Mouse (Mus musculus) forebrain, embryonic 16.5 days (tissue): ENCODE results near the gene Kif14. TPM values are rescaled to one million over a fixed set of nuclear protein-coding genes. Genes with fewer than 3 reads are reported as not detected.
"Not testable (repeated sequence)": the region's sequence is repeated elsewhere in the genome, so short reads cannot be mapped to it uniquely, and the experiment has no call there.

Source experiments
- ATAC-seq: fragments of 200-750 bp; cut with Nextera tagmentation; 2 replicates; pipeline ENCODE4 v1.8.0; 2017; ENCODE audit warnings: mild to moderate bottlenecking, moderate library complexity
- H3K27ac ChIP-seq: fragments of 300-500 bp; sonication (generic); 2 replicates; pipeline ENCODE4 v1.5.1; 2014; ENCODE audit warnings: low read length, control low read depth
- H3K27me3 ChIP-seq: fragments of 300-500 bp; sonication (generic); replicated peaks from 2 replicates; pipeline ENCODE4 v1.6.1; 2014; ENCODE audit warnings: low read length; ENCODE audit not compliant: control insufficient read depth, insufficient read depth
- H3K36me3 ChIP-seq: fragments of 300-500 bp; sonication (generic); 2 replicates; pipeline ENCODE4 v1.6.1; 2014; ENCODE audit not compliant: control insufficient read depth, insufficient read depth
- H3K4me1 ChIP-seq: fragments of 300-500 bp; sonication (generic); replicated peaks from 2 replicates; pipeline ENCODE4 v1.6.1; 2014; ENCODE audit warnings: low read length; ENCODE audit not compliant: control insufficient read depth, insufficient read depth
- H3K4me2 ChIP-seq: fragments of 300-500 bp; sonication (generic); 2 replicates; pipeline ENCODE4 v1.6.1; 2014; ENCODE audit warnings: mild to moderate bottlenecking, low read length, control low read depth
- H3K4me3 ChIP-seq: fragments of 300-500 bp; sonication (generic); replicated peaks from 2 replicates; pipeline ENCODE4 v1.5.1; 2014; ENCODE audit warnings: mild to moderate bottlenecking, low read length, control low read depth
- H3K9ac ChIP-seq: fragments of 300-500 bp; sonication (generic); replicated peaks from 2 replicates; pipeline ENCODE4 v1.6.1; 2014; ENCODE audit warnings: low read depth, low read length, control low read depth
- H3K9me3 ChIP-seq: fragments of 300-500 bp; sonication (generic); 2 replicates; pipeline ENCODE4 v1.6.1; 2016; ENCODE audit warnings: low read length; ENCODE audit not compliant: control insufficient read depth
- WGBS: fragments of 180-500 bp; shearing (Covaris S2); extraction: QIAGEN DNeasy Blood & Tissue Kit; methylation state at CpG from one replicate; pipeline ENCODE4 v1.1.7; 2014; 5-methylcytosine and 5-hydroxymethylcytosine counted together
- polyA plus RNA-seq: library from polyadenylated mRNA; unstranded; fragments of >200 nt; fragmentation: Nextera tagmentation; extraction: Ambion mirVana; gene quantifications from 2 replicates; pipeline ENCODE4 v1.2.1, GENCODE M21; 2015

Kif14 gene
- polyA plus RNA-seq, 1 experiment from 2014 or later = 1.7 TPM

- no peak overlapping the region for H3K9ac ChIP-seq
- H3K9me3 ChIP-seq = no peaks in the 10 kb centered on the region
- H3K27ac ChIP-seq = no peak overlapping the region
- WGBS = 80% methylated on average over 12 of the region's 12 CpGs
- no peak for ATAC-seq
- H3K4me1 ChIP-seq = no peaks in the 10 kb centered on the region
- H3K27me3 ChIP-seq = no peaks in the 10 kb centered on the region
- no peaks in the 10 kb centered on the region for H3K36me3 ChIP-seq
- H3K4me3 ChIP-seq = no peak overlapping the region
- no peak overlapping the region for H3K4me2 ChIP-seq
Observed at GRCm38 (mm10) chr1:136541618-136542376, 75.7 kb downstream of the Kif14 start.

DNA sequence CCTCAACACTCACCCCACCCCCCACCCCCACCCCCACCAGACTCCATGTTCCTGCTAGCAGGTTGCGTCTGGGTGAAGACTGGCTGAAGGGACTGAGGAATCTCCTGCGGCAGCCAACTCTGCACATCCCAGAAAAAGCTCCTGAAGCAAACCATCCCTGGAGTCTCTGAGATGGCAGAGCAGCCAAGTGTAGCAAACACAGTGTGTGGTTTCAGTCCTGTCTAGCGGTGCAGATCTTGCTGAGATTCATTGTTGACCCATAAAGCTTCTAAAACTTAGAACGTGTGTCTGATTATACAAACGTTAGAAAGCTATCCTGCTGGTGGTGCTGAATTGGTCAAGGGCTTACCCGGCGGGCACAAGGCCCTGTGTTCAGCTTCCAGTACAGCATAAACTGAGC, 77.8 kb downstream of the Kif14 start:
- Histone ChIP-seq H3K4me2 (no peak overlapping the region), H3K4me3 (no peak overlapping the region), H3K9ac (no peak overlapping the region), H3K4me1 (no peaks in the 10 kb centered on the region), H3K36me3 (no peaks in the 10 kb centered on the region), H3K27ac (no peak overlapping the region), H3K9me3 (no peaks in the 10 kb centered on the region), H3K27me3 (no peaks in the 10 kb centered on the region)
- ATAC-seq = no peak
- WGBS = 59% methylated on average over 7 of the region's 7 CpGs

DNA sequence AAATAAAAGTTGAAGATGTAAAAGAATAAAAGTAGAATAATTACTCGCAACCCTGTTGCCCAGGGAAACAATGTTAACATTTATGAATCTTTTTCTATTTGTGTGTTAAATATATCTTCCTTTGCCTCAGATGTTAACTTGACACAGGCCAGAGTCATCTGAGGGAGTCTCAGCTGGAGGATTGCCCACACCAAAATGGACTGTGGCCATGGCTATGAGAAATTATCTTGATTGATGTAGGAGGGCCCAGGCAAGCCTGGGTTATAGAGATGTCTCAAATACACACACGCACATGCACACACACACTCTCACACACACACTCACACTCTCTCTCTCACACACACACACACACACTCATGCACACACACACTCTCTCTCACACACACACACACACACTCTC, 80.9 kb downstream of the Kif14 start:
- no peak overlapping the region for H3K9ac ChIP-seq
- no peaks in the 10 kb centered on the region for H3K4me1 ChIP-seq
- no peak overlapping the region for H3K4me3 ChIP-seq
- H3K27ac ChIP-seq = no peak overlapping the region
- no peaks in the 10 kb centered on the region for H3K27me3 ChIP-seq
- no peak for ATAC-seq
- 94% methylated on average over 2 of the region's 2 CpGs for WGBS
- H3K9me3 ChIP-seq = no peaks in the 10 kb centered on the region
- H3K4me2 ChIP-seq = no peak overlapping the region
- no peaks in the 10 kb centered on the region for H3K36me3 ChIP-seq

DNA sequence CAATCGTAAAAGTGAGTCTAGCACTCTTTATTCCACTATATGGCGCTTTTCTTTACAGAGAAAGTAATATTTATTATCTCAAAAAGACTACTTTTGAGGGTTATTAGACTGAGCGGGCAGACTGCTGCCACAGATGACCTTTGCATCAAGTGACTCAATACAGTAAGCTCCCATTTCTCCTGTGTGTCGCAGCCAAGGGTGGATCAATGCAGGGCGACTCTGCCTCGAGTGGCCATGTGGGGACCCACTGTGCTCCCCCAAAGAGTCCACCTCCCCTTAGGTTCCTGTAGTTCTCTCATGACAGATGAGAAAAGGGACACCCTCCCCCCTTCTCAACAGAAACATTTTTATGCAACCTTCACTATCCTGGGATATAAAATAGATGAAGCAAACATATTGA, 84.1 kb downstream of the Kif14 start:
- Histone ChIP-seq H3K27me3 (no peaks in the 10 kb centered on the region), H3K4me2 (no peak overlapping the region), H3K4me3 (no peak overlapping the region), H3K9me3 (no peaks in the 10 kb centered on the region), H3K4me1 (no peaks in the 10 kb centered on the region), H3K27ac (no peak overlapping the region), H3K36me3 (no peaks in the 10 kb centered on the region), H3K9ac (no peak overlapping the region)
- 92% methylated on average over 6 of the region's 6 CpGs for WGBS
- no peak for ATAC-seq

DNA sequence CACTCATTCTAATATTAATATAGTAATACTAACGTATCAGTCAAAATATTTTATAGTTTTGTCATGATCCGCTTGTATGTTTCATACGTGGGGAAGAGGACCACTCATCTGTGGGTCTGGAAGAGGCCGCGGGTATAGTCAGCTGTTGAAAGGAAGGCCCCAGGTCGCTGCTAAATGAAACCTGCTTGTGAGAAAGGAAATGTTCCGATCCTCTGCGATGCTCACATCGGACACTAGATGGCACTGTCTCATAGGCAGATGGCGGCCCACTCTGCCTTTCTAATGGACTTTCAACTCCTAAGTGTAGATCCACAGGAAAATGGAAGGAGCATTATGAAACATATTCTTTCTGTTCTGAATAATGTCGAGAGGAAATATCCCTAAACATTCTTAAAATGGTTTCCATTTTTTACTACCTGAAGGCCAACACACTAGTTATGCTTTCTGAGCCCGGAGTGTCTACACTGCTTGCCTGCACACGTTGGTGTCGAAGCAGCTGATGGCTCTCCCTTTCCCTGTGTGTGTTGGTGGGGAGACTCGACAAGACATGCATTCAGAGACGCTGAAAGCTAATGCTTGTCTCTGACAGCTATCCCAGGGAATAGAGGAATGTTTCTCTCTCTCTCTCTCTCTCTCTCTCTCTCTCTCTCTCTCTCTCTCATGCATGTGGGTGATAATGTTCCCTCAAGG, 84.9 kb downstream of the Kif14 start:
- no peak overlapping the region for H3K27ac ChIP-seq
- H3K9me3 ChIP-seq = no peaks in the 10 kb centered on the region
- H3K36me3 ChIP-seq = no peaks in the 10 kb centered on the region
- 28% methylated on average over 16 of the region's 16 CpGs for WGBS
- no peak overlapping the region for H3K4me2 ChIP-seq
- H3K27me3 ChIP-seq = no peaks in the 10 kb centered on the region
- no peak overlapping the region for H3K4me3 ChIP-seq
- H3K9ac ChIP-seq = no peak overlapping the region
- ATAC-seq = peak; percentile 73
- H3K4me1 ChIP-seq = no peaks in the 10 kb centered on the region

DNA sequence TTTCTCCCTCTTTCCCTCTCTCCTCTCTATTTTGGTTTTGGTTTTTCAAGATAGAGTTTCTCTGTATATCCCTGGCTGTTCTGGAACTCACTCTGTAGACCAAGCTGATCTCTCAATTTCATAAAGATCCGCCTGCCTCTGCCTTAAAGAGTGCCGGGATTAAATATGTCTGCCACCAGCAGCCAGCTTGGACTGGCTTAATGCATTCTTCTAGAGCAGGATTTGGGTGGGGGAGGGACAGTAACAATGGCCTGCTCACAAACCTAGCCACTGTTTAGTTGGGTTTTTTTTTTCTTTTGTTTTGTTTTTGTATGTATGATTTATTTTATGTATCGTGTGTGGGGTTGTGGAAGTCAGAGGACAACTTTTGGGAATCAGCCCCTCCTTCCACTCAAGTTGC, 88.5 kb downstream of the Kif14 start:
- Histone ChIP-seq H3K36me3 (no peaks in the 10 kb centered on the region), H3K4me1 (no peaks in the 10 kb centered on the region), H3K9me3 (no peaks in the 10 kb centered on the region), H3K27me3 (no peaks in the 10 kb centered on the region), H3K27ac (no peak overlapping the region), H3K9ac (no peak overlapping the region), H3K4me2 (no peak overlapping the region), H3K4me3 (no peak overlapping the region)
- no peak for ATAC-seq
- 86% methylated on average over 3 of the region's 3 CpGs for WGBS

DNA sequence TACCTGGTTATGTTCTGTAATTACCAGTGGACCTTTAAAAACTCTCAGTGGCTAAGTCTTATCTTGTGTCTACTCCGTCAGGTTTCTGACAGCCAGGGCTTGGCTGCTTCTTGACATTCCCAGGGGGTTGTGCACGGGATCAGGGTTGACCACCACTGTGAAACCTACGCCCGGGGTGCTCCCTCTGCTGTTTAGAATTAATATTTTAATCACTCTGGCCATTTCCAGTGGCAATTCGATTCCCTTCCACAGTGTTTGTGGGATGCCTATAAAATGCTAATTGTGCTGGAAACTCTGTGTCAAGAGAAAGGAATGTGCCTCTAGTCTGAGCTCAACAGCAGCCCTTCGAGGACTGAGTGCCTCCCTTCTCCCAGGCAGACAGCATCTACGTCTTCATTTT, 89.7 kb downstream of the Kif14 start:
- peak; percentile 62; the same call in 1 of the 2 replicates for ATAC-seq
- H3K36me3 ChIP-seq = no peaks in the 10 kb centered on the region
- H3K27ac ChIP-seq = no peak overlapping the region
- no peak overlapping the region for H3K4me2 ChIP-seq
- H3K4me3 ChIP-seq = no peak overlapping the region
- H3K9ac ChIP-seq = no peak overlapping the region
- H3K4me1 ChIP-seq = no peaks in the 10 kb centered on the region
- no peaks in the 10 kb centered on the region for H3K27me3 ChIP-seq
- WGBS = 39% methylated on average over 7 of the region's 7 CpGs
- no peaks in the 10 kb centered on the region for H3K9me3 ChIP-seq

GRCm38 (mm10) chr1:136556643-136557042, 90.5 kb downstream of the Kif14 start:
- H3K9ac ChIP-seq, H3K36me3 ChIP-seq, H3K27ac ChIP-seq, H3K27me3 ChIP-seq, ATAC-seq, H3K4me3 ChIP-seq, H3K9me3 ChIP-seq, H3K4me2 ChIP-seq, H3K4me1 ChIP-seq: not testable (repeated sequence)
- 93% methylated on average over 2 of the region's 2 CpGs for WGBS

GRCm38 (mm10) chr1:136557436-136557835, 91.3 kb downstream of the Kif14 start:
- 93% methylated on average over 12 of the region's 12 CpGs for WGBS
- no peak for ATAC-seq
- H3K27ac ChIP-seq = no peak overlapping the region
- no peak overlapping the region for H3K4me2 ChIP-seq
- H3K4me3 ChIP-seq = no peak overlapping the region
- no peaks in the 10 kb centered on the region for H3K9me3 ChIP-seq
- H3K4me1 ChIP-seq = no peaks in the 10 kb centered on the region
- H3K27me3 ChIP-seq = no peaks in the 10 kb centered on the region
- H3K36me3 ChIP-seq = no peaks in the 10 kb centered on the region
- H3K9ac ChIP-seq = no peak overlapping the region
